Comparison of ENCODE assay signal across 8 mouse cellular contexts in genomic region chr5:121998981-121999795, GRCm38 (mm10). TPM values are rescaled to one million over a fixed set of nuclear protein-coding genes. Genes with fewer than 3 reads are reported as not detected.
DNase-seq lines count a peak whose midpoint lies in the region; ATAC-seq and TF ChIP-seq lines count a peak whose summit lies in the region.

No protein-coding gene starts in this region.

- DNase-seq in liver = peak; percentile 74
- DNase-seq in adrenal gland, postnatal 10 days = peak; percentile 83
- peak; percentile 73 for DNase-seq in embryo, embryonic 9.5 days (ENCODE audit: extremely low spot score)
- DNase-seq in hindbrain, postnatal 0 days (ENCODE audit: low spot score) = peak; percentile 59
- peak; percentile 54 to 58 for DNase-seq in left cerebral cortex, postnatal 36 days (ENCODE audit: low spot score in 2 of 2)
- peak; percentile 79 for DNase-seq in retina, embryonic 14.5 days (ENCODE audit: low spot score)
- peak; percentile 91 for DNase-seq in thymus, postnatal 4 days

- no peak overlapping the region for H3K4me2 ChIP-seq in liver, embryonic 12.5 days
- no peak overlapping the region for H3K4me2 ChIP-seq in hindbrain, postnatal 0 days (ENCODE audit: low read depth, low read length)

- no peak overlapping the region for H3K9ac ChIP-seq in liver, embryonic 12.5 days
- H3K9ac ChIP-seq in hindbrain, postnatal 0 days (replicated peaks; ENCODE audit: low read length) = no peak overlapping the region

- no peaks in the 10 kb centered on the region for H3K9me3 ChIP-seq in liver, embryonic 12.5 days (replicated peaks)
- no peaks in the 10 kb centered on the region for H3K9me3 ChIP-seq in hindbrain, postnatal 0 days (ENCODE audit: low read length)

- peaks cover 25% of the 10 kb centered on the region for H3K4me1 ChIP-seq in liver, embryonic 12.5 days
- peaks cover 11% of the 10 kb centered on the region for H3K4me1 ChIP-seq in hindbrain, postnatal 0 days (ENCODE audit: insufficient read depth, low read length)

- H3K27me3 ChIP-seq in liver, embryonic 12.5 days (replicated peaks) = no peaks in the 10 kb centered on the region
- H3K27me3 ChIP-seq in hindbrain, postnatal 0 days (ENCODE audit: insufficient read depth, low read length) = no peaks in the 10 kb centered on the region

- H3K36me3 ChIP-seq in liver, embryonic 12.5 days = no peaks in the 10 kb centered on the region
- no peaks in the 10 kb centered on the region for H3K36me3 ChIP-seq in hindbrain, postnatal 0 days (ENCODE audit: insufficient read depth, low read length)

- no peak overlapping the region for H3K27ac ChIP-seq in liver, embryonic 12.5 days
- no peak overlapping the region for H3K27ac ChIP-seq in hindbrain, postnatal 0 days

- H3K4me3 ChIP-seq in liver, embryonic 12.5 days = no peak overlapping the region
- no peak overlapping the region for H3K4me3 ChIP-seq in hindbrain, postnatal 0 days (ENCODE audit: low read length)

- TF ChIP-seq CTCF in hindbrain, postnatal 0 days (IDR thresholded peaks at IDR 0.05; ENCODE audit: low read depth) = peak; percentile 64

- intact Hi-C loops in left cerebral cortex, postnatal 36 days (cut with DNase I) = loop anchor here (5.0 kb wide), 1 partner anchor 52 kb away; no protein-coding TSS in a partner anchor

- WGBS in liver, embryonic 12.5 days (ENCODE audit: insufficient replicate concordance) = 37% methylated on average over 10 of the region's 10 CpGs
- WGBS in hindbrain, postnatal 0 days = 67% methylated on average over 10 of the region's 10 CpGs

- no peak for ATAC-seq in liver, embryonic 12.5 days
- ATAC-seq in hindbrain, postnatal 0 days = no peak

RNA-seq across cellular contexts. Expression of gene Cux2, which starts 50.7 kb away (rescaled TPM):
- 2.5 and 2.7 TPM in 2 replicates for polyA plus RNA-seq in liver, embryonic 12.5 days (2016; fragmentation: Nextera tagmentation; extraction: Ambion mirVana)
- total RNA-seq in adrenal gland, postnatal 10 days (2021) = 10 to 100 TPM; 23.5 to 25.1 TPM
- 35.4 and 46.6 TPM in 2 replicates for total RNA-seq in hindbrain, postnatal 0 days (2014; rRNA removed)
- 15.2 and 16.6 TPM in 2 replicates for polyA plus RNA-seq in hindbrain, postnatal 0 days (2015; fragmentation: Nextera tagmentation; extraction: Ambion mirVana)
- 100 to 1,000 TPM; 187 to 216 TPM for total RNA-seq in left cerebral cortex, postnatal 36 days (2021)
